Mouse (Mus musculus): ENCODE results near the gene 2510002D24Rik. TPM values are rescaled to one million over a fixed set of nuclear protein-coding genes. Genes with fewer than 3 reads are reported as not detected.

2510002D24Rik gene
- 47.1 TPM for total RNA-seq (2023)

GRCm38 (mm10) chr16:18836468-18837208, at the start of gene 2510002D24Rik, which contains the start of gene Gm28539:
TSS of gene 2510002D24Rik (plus strand) at chr16:18836578.
TSS of gene Gm28539 (plus strand) at chr16:18836584.

GRCm38 (mm10) chr16:18811468-18812384, 24.7 kb upstream of the 2510002D24Rik start, which contains the start of the genes Ufd1 and Cdc45:
TSS of gene Ufd1 (plus strand) at chr16:18811779.
TSS of gene Cdc45 (minus strand) at chr16:18811987.

GRCm38 (mm10) chr16:18876442-18877308, 40.3 kb downstream of the 2510002D24Rik start, which contains the start of the genes Mrpl40 and Hira:
TSS of gene Mrpl40 (minus strand) at chr16:18876862.
TSS of gene Hira (plus strand) at chr16:18877037.

Other genes starting within 250 kb of the 2510002D24Rik start
- gene Tbx1, start 245.9 kb upstream of the 2510002D24Rik start, total RNA-seq (2023): not detected
- 0.53 TPM for gene Gp1bb, start 214.2 kb upstream of the 2510002D24Rik start, total RNA-seq (2023)
- gene Gm49601, start 210.2 kb upstream of the 2510002D24Rik start, total RNA-seq (2023): not detected
- not detected for gene Sept5, start 206.6 kb upstream of the 2510002D24Rik start, total RNA-seq (2023)
- gene Cldn5, start 59.7 kb upstream of the 2510002D24Rik start, total RNA-seq (2023): not detected
- 105 TPM for gene Ufd1, start 24.8 kb upstream of the 2510002D24Rik start, total RNA-seq (2023)
- 3.2 TPM for gene Cdc45, start 24.6 kb upstream of the 2510002D24Rik start, total RNA-seq (2023)
- 7.8 TPM for gene Gm28539, start within 50 bp of the 2510002D24Rik start, total RNA-seq (2023)
- gene Mrpl40, start 40.3 kb downstream of the 2510002D24Rik start, total RNA-seq (2023): 34.3 TPM
- 96.4 TPM for gene Hira, start 40.5 kb downstream of the 2510002D24Rik start, total RNA-seq (2023)

All from CD4-positive naive resting alpha-beta T cell, adult 76 days (primary cell).